Mouse (Mus musculus): ENCODE measurements around the gene Pla2g2c.
A peak's percentile ranks its signal among the peaks of the same experiment; 100 is the strongest.

The Pla2g2c gene

DNA sequence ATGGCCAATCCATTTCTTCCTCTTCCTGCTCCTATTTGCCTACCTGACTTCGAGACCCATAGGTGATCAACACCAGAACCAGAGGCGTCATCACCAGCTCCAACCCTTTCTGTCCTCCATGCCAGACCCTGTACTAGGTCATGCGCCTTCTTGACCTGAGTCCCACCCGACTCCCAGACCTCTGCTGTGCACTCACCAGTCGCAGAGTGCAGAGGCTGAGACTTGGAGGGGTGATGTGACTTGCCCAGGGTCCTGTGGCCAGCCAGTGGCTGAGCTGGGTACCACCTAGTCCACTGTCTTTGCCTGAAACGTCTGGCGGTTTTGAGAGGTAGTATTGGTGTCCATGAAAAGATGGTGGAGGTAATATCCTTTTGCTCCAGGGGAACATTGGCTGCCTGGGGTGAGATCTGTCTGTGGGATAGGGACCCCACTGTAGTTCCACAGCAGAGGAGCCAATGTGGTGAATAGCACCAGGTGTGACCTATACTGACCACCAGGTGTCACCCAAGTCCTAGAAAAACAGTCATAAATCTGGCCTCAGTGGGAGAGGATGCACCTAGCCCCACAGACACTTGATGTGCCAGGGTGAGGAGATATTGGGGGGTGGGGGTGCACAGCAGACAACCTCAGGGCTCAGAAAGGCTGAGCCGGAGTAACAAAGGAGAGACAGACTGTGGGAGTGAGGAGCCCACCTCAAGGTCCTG lies 23.9 kb downstream of the Pla2g2c start:
- peak; percentile 38 for DNase-seq (ENCODE audit: extremely low spot score)

DNA sequence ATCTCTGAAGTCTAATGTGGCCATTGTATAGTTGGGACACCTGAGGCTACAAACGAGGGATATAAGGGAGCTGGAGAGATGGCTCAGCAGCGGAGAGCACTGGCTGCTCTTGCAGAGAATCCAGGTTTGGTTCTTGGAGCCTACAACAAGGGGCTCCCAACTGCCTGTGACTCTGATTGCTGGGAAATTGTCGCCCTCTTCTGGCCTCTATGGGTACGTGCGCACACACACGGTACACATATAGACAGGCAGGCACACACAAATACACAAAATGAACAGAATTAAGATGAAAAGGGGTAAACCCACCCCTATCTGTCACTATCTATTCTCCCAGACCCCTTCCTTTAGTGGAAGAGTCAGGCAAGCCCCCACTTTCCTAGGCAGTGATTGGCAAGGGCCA lies 28.0 kb downstream of the Pla2g2c start:
- DNase-seq (ENCODE audit: extremely low spot score) = no peak

DNA sequence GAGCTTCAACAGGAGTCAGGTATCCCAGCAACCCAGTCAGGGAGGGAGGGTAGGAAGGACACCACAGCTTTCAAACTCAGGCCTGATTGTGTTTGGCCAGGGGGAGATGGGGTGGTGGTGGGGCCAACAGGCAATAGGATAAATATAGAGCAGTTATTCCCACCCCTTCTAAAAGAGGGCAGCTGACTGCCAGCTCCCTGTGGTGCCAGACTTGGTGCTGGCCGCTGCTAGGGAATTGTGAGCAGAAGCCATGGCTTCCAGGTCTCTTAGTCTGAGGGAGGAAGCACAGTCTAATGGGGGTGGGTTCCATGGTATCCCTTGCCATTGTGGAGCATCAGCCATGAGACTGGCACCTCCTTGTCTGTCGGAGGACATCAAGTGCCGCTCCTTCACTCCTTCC lies 29.0 kb downstream of the Pla2g2c start:
- DNase-seq (ENCODE audit: extremely low spot score) = no peak

DNA sequence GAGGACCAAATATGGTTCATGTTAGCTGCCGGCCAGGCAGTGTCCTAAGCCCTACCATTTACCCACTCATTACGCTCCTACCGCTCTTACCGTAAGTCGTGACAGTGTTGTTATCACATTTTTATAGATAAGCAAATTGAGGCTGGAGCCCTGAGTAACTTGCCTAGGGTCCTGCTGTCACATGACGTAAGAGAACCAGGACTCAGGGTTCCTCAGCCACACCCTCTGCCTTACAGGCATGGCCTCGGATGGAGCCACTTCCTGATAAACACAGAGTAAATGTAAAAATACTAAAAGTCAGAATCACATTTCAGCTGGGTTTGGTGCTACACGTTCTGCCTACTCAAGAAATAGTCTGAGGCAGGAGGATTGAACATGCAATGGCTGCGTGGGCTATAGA lies 29.8 kb downstream of the Pla2g2c start:
- no peak for DNase-seq (ENCODE audit: extremely low spot score)

DNA sequence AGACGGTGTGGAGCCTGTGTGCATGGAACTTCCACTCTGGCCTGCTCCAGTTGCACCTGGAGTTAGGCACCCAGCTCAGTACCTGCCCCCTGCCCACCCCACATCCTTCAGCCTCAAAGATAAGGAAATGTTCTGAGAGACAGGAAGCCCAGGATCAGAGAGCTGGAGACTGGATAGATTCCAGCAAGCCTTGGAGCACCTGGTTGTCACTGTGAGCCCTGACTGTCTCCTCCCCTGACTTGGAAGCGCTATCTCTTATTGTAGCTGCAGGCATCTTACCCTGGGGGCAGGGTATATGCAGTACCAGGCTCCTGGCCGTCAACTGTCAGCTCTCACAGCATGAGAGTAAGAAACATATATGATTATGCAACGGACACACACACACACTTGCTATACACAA lies 30.8 kb downstream of the Pla2g2c start:
- no peak for DNase-seq (ENCODE audit: extremely low spot score)

DNA sequence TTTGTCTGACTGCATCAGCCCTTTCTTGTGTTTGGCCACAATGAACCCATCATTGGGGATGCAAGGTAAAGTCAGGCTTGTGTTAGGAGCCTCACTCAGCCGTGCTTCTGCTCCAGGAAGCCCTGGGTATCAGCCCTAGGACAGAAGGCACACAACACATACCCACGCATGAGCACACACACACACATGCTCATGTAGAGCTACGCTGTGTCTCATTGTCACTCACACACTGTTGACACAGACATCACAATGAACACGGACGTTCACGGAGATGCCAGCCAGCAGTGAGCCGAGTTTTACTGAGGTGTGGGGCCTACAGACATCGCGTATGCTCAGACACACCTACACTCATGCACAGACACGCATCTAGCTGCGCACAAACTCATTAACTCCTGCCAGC lies 31.4 kb downstream of the Pla2g2c start:
- no peak for DNase-seq (ENCODE audit: extremely low spot score)

DNA sequence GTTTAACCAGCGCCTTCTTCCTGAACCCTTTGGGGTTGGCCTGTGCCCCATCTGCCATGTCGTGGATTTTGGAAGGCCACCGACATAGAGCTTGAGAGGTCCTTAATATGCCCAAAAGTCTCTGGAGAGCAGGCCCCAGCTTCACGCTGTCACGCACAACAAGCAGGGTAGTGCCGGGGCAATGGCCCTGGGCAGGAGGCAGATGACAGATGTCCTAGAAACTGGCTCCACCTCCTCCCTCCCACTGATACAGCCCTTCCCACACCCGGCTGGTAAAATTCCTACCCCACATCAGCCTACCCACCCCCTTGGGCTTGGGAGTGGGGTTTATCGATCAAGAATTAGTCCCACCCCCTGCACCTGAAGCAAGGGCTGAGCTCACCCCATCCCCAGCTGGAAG lies 32.8 kb downstream of the Pla2g2c start, which contains the start of gene Pla2g2f:
Pla2g2f (minus strand) TSS at position 211 of the 400 bp plus-strand sequence.
- DNase-seq (ENCODE audit: extremely low spot score) = no peak

DNA sequence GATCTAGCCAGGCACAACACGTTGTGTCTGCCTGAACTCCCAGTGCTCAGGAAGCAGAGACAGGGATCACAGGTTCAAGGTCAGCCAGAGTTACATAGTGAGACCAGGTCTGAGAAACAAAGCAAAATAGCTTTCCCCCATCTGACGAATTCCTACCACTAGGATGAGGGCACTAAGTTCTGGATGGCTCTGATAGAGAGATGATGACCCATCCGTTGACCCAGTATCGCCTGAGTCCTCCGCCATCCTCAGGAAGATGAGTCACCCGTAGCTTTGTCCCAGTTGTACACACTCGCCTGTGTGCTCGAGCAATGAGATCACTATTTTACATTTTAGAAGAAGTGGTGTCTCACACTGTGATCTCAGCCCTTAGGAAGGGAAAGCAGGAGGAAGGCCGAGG lies 37.7 kb downstream of the Pla2g2c start:
- DNase-seq (ENCODE audit: extremely low spot score) = no peak

DNA sequence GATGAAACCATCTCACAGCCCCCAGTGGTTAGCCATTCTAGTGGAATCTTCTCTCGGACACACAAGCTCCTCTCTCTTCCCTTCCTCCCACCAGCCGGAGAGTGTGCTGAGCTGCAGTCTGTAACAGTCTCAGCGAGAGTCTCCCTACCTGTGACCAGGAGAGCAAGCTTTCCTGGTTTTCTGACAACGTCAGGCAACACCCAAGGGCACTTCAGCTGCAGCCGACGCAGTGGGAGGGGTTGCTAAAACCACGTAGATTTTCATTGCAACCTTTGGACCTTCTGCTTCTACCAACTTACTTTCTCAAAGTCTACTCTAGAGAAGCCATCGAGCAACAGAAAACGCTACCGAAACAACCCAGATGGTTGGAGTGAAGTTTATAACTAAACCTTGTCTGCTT lies 47.4 kb downstream of the Pla2g2c start:
- DNase-seq (ENCODE audit: extremely low spot score) = no peak

DNA sequence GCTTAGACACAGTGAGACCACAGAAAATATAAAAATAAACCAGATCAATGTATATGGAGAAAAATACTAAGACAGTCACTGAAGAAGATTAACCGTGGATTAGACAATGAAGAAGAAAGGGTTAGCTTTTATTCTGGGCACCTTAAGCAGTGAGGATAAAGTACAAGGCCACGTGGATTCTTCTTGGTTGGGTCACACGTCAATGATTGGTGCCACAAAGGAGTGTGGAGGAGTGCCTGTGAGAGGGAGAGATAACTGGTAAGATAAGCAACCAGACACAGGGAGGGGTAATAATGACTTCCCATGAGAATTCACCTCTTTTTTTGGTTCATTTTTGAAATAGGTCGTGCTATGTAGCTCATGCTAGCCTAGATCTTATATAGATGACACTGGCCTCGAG lies 47.8 kb downstream of the Pla2g2c start:
- no peak for DNase-seq (ENCODE audit: extremely low spot score)

DNA sequence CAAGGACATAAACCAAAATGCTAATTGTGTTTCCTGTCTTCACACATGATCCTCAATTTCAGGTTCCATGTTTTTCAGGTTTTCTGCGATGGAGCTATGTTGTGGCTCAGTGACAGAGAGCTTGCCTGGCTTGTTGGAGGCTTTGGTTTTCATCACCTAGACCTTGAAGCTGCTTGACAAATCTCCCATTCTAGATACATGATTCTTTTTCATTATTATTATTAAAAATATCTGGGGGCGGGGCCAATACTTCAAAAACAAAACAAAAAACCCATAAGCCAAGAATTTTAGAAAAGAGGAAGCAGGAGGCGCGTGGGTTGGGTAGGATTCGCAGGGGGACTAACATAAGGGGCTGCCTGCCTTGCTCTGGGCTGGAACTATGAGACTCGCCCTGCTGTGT lies 50.8 kb downstream of the Pla2g2c start, which contains the start of gene Pla2g2d:
Pla2g2d (plus strand) TSS at position 301 of the 400 bp plus-strand sequence.
- no peak for DNase-seq (ENCODE audit: extremely low spot score)

DNA sequence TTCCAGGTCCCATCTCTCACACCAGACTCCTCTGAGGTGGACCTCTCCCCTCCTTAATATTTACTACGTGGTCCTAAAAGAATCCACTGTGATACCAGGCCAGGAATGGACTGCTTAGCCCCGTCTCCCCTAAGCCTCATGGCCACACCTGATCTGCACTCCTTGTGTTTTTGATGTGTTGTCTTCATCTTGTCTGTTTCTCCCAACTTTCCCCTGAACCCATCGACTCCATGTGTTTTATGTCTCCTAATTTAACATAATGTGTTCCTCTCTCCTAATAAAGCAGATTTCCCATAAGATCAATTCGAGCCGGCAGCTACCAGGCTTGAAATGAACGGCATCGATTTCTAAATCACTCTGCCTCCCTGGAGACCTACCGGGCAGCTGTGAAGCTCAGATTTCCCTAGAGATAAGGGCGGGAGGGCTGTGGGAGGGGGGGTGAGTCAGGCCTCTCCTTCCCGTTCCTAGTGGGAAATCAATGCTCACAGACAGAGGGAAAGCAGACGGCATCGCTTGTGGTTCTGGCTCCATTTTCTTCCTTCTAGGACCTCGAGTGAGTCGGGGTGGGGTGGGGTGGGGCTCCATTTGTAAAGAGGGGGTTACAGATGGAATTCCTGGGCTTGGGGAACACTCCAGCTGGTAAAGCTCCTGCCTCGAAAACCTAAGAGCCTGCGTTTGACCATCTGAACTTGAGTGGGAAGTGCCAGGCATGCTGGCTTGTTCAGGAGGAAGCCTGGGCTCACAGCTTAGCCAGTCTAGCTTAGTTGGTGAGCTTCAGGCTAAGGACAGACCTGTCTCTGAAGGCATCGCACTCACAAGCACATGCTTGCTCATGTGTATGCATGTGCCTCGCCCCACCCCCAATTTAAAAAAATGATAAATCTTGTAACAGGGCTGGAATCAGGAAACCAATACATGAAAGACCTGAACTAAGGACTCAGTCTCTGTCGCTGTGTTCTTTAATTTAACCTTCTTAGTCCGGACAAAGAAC lies 53.1 kb downstream of the Pla2g2c start:
- no peak for DNase-seq (ENCODE audit: extremely low spot score)

DNA sequence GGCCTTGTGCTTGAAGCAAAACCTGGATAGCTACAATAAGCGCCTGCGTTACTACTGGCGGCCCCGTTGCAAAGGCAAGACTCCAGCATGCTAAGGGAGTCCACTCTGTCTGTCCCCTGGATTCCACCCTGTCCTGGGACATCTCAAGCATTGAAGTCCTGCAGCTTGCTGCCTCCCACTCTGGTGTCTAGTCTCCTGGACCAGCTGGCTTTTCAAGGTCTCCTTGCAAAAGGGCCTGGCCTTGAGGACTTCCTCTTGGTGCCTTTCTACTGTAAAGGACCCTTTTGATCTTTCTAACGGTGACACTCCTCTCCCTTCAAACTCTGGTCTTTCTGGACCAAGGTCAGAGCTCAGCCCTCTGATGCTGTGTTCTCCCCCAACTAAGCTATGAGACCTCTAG lies 55.7 kb downstream of the Pla2g2c start:
- DNase-seq (ENCODE audit: extremely low spot score) = no peak

DNA sequence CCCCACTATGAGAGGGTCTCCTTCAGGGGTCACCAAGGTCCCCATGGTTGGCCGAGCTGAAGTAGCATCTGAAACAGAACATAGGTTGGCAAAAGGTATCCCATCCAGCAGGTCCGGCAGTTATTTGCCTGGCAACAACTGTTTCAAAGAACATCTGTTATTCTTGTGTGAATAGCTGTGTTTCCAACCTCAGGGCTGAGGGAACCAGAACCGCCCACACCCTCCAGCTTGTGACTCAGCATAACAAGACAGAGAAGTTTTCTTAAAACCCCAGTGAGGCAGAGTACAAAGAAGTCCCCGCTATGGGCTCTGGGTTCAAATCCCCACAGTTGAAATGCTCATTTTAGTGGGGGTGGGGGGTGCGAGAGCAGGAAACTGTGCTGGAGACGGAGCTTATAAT lies 57.5 kb downstream of the Pla2g2c start:
- DNase-seq (ENCODE audit: extremely low spot score) = no peak

DNA sequence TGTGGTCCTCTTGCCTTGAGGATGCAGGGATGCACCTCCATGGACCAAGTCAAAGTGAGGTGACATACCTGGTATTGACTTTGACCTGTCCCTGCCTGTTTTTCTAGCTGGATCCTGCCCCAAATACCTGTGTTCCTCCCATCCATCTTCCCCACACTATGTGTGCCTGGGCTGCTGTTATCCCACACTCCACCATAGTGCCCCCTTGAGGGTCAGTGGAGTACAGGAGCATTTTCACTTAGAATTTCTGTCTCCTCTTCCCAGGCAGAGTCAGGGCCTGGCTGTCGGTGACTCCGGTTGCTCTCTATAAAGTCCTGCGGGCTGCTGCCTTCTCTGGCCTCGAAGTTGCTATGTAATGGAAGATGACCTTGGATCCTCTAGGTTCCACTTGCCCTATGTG lies 61.1 kb downstream of the Pla2g2c start:
- no peak for DNase-seq (ENCODE audit: extremely low spot score)

DNA sequence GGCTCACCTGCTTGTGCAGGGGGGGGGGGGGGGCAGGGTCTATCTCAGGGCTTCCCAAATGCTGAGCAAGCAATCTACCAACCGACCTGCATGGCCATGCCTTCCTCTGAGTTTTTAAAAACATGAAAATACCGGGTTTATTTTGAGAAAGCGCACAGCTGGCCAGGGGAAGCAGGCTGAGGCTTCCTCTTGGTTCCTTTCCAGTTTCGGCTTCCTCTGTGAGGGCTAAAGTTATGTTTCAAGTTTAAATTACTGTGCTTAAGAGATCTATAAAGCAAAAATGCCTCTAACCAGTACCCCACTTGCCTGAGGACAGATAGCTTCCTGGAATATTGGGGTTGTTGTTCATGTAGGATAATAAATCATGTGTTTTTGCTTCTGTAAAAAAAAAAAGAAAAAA lies 61.5 kb downstream of the Pla2g2c start:
- no peak for DNase-seq (ENCODE audit: extremely low spot score)

DNA sequence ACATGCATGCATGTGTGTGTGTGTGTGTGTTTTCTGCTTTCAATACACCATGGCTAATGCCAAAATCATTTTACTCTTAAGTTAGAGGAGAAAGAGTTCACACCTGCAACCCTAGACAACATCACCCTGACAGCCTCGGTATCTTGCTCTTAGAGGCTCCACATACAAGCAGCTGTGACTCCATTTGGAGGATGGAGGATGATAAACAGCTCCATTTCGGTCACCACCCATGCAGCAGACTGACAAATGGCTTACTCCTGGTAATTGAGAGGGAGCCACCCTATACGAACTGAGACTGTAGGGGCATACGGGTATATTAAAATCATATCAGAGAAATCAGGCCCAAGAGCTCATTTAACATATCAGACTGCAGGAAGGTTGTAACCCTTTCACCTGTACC lies 63.8 kb downstream of the Pla2g2c start:
- no peak for DNase-seq (ENCODE audit: extremely low spot score)

DNA sequence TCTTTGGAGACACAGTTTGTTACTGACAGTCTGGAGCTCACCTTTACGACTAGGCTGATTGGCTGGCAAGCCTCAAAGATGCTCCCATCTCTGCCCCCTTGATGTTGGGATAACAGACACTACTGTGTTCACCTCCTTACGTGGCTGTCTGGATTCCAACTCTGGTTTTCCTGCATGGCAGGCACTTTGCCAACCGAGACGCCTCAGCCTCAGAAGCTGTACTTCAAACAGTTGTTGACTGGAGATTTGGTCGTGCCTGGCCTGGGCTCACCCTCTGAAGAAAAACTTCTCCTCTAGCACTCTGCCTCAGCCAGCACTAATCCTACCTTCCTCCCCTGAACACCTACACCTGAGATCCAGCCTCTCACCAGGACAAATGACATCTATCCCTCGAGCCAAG lies 66.9 kb downstream of the Pla2g2c start:
- DNase-seq (ENCODE audit: extremely low spot score) = no peak

DNA sequence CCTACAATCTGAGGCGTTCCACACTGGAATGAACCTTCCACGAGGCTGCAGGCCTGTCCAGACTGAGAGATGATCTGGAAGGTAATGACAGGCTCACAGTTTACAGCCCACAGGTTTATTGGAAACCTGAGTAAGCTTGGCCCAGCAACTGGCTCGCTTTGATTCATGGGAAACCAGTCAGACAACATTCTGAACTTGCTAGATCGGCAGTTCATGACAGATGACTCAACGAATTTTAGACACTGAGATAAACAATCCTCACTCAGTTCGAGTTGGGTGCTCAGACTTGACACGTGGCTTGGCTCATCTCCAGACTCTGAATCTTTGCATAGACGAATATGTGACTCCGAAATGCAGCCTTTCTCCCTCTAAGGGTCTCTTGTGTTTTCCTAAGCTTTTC lies 68.0 kb downstream of the Pla2g2c start:
- DNase-seq (ENCODE audit: extremely low spot score) = no peak

DNA sequence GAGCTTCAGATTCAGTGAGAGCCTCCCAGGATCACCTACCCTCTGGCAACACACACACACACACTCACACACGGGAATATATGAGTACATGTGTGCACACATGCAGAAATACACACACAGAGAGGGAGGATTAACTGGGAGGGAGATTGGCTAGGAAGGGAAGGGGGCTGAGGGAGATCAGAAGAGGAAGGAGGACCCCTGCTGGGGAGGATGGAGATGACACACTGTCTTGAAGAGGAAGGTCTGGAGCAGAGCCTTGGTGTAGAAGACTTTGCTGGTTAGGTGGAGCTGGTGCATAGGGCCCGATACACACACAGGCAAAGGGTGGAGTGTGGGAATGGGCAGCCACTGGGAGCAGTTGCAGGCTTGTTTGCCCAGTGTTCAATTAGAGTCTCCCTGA lies 68.7 kb downstream of the Pla2g2c start:
- peak; percentile 25 for DNase-seq (ENCODE audit: extremely low spot score)

DNA sequence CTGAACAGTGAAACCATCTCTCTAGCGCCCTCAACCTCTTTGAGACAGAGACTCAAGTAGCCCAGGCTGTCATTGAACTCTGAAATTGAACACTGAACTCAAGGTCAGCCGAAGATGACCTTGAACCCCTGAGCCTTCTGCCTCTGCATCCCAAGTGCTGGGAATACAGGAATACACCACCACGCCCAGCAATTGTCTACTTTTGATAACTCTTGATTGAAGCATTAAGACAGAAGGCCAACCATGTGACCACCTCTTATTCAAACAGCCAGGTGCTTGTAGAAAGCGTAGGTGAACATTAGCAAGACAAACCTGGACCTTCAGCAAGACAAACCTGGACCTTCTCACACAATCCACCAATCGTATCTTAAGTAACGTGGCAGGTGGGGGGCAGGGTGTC lies 69.8 kb downstream of the Pla2g2c start:
- no peak for DNase-seq (ENCODE audit: extremely low spot score)

All from embryo, embryonic 9.5 days (tissue).